15 mouse cellular contexts compared by ENCODE assay signal in genomic region chr1:39758244-39758643, GRCm38 (mm10). TPM values are rescaled to one million over a fixed set of nuclear protein-coding genes. Genes with fewer than 3 reads are reported as not detected.
DNase-seq lines count a peak whose midpoint lies in the region; ATAC-seq and TF ChIP-seq lines count a peak whose summit lies in the region.
"Had no signal": no experiment of that assay in that cellular context is flagged by ENCODE, and none has a peak within 500 bp of the region (broad histone marks: within the 10 kb centered on the region; RNA-seq: fewer than 3 reads in every experiment).

No protein-coding gene starts in this region.

- WGBS in midbrain, postnatal 0 days: 75% methylated on average over 9 of the region's 9 CpGs
- 80% methylated on average over 9 of the region's 9 CpGs for WGBS in midbrain, embryonic 10.5 days
- 71% methylated on average over 9 of the region's 9 CpGs for WGBS in heart, embryonic 10.5 days

- no peaks in the 10 kb centered on the region for H3K36me3 ChIP-seq in midbrain, postnatal 0 days (ENCODE audit: insufficient read depth, low read length)
- no peaks in the 10 kb centered on the region for H3K36me3 ChIP-seq in midbrain, embryonic 10.5 days
- no peaks in the 10 kb centered on the region for H3K36me3 ChIP-seq in heart, embryonic 10.5 days
- H3K36me3 ChIP-seq: embryonic facial prominence, embryonic 12.5 days had no signal

- H3K9ac ChIP-seq in midbrain, postnatal 0 days (replicated peaks; ENCODE audit: low read length, poor library complexity, severe bottlenecking): no peak overlapping the region
- H3K9ac ChIP-seq: embryonic facial prominence, embryonic 12.5 days had no signal

- H3K9me3 ChIP-seq in midbrain, postnatal 0 days (ENCODE audit: low read length): no peaks in the 10 kb centered on the region
- H3K9me3 ChIP-seq in midbrain, embryonic 10.5 days (replicated peaks): no peaks in the 10 kb centered on the region
- H3K9me3 ChIP-seq in heart, embryonic 10.5 days: no peaks in the 10 kb centered on the region
- H3K9me3 ChIP-seq: embryonic facial prominence, embryonic 12.5 days had no signal

- no peak overlapping the region for H3K27ac ChIP-seq in midbrain, postnatal 0 days (ENCODE audit: low read depth, low read length)
- no peak overlapping the region for H3K27ac ChIP-seq in midbrain, embryonic 10.5 days (replicated peaks)
- peak overlapping the region; percentile 39; the same call in 1 of the 2 replicates for H3K27ac ChIP-seq in heart, embryonic 10.5 days
- H3K27ac ChIP-seq: embryonic facial prominence, embryonic 12.5 days; stomach, postnatal 0 days had no signal

- peak; percentile 15 for DNase-seq in midbrain, postnatal 0 days (ENCODE audit: low spot score)
- no peak for DNase-seq in midbrain, embryonic 10.5 days (ENCODE audit: low spot score)
- DNase-seq in heart, embryonic 10.5 days (ENCODE audit: low spot score): no peak
- DNase-seq in kidney, postnatal 36 days: peak; percentile 50 to 52
- DNase-seq in yolk sac, embryonic 10.5 days (ENCODE audit: low spot score): no peak
- DNase-seq in spleen, postnatal 14 days (ENCODE audit: low spot score in 2 of 2): no peak
- no peak for DNase-seq in frontal cortex, postnatal 36 days (ENCODE audit: low spot score in 2 of 2)
- DNase-seq: adrenal gland, adult 8-10 months; cerebellum, adult 2 months; right cerebral cortex, adult 18-20 months had no signal

- no peak for ATAC-seq in midbrain, postnatal 0 days (ENCODE audit: low FRiP score)
- ATAC-seq in CD4-positive, CD25-positive, alpha-beta regulatory T cell, adult 4 months: no peak

- no peaks in the 10 kb centered on the region for H3K27me3 ChIP-seq in midbrain, postnatal 0 days (ENCODE audit: insufficient read depth, low read length)
- 0 out of 2 replicates have a peak, but pooled peaks cover 6% of the 10 kb centered on the region for H3K27me3 ChIP-seq in midbrain, embryonic 10.5 days (ENCODE audit: low read depth, poor library complexity, severe bottlenecking)
- H3K27me3 ChIP-seq in heart, embryonic 10.5 days (ENCODE audit: insufficient read depth, poor library complexity, severe bottlenecking): no peaks in the 10 kb centered on the region
- H3K27me3 ChIP-seq: embryonic facial prominence, embryonic 12.5 days had no signal

- H3K4me2 ChIP-seq in midbrain, postnatal 0 days (ENCODE audit: low read depth, low read length, poor library complexity, severe bottlenecking): no peak overlapping the region
- H3K4me2 ChIP-seq: embryonic facial prominence, embryonic 12.5 days had no signal

- H3K4me1 ChIP-seq in midbrain, postnatal 0 days (ENCODE audit: insufficient read depth, low read length): no peaks in the 10 kb centered on the region
- peaks cover 15% of the 10 kb centered on the region for H3K4me1 ChIP-seq in midbrain, embryonic 10.5 days
- H3K4me1 ChIP-seq in heart, embryonic 10.5 days: peaks cover 57% of the 10 kb centered on the region

- no peak overlapping the region for H3K4me3 ChIP-seq in midbrain, postnatal 0 days (ENCODE audit: low read depth, low read length)
- no peak overlapping the region for H3K4me3 ChIP-seq in midbrain, embryonic 10.5 days
- no peak overlapping the region for H3K4me3 ChIP-seq in heart, embryonic 10.5 days
- H3K4me3 ChIP-seq: embryonic facial prominence, embryonic 12.5 days had no signal

- TF ChIP-seq CTCF in midbrain, postnatal 0 days (IDR thresholded peaks at IDR 0.05): no peak

RNA-seq across cellular contexts. Expression of gene Rfx8, which starts 37.4 kb away (rescaled TPM):
- 0.52 and 0.66 TPM in 2 replicates for total RNA-seq in midbrain, postnatal 0 days (2014; rRNA removed)
- 0.28 and 0.39 TPM in 2 replicates for polyA plus RNA-seq in midbrain, postnatal 0 days (2015; fragmentation: Nextera tagmentation; extraction: Ambion mirVana)
- 0.20 and 0.39 TPM in 2 replicates for polyA plus RNA-seq in midbrain, embryonic 10.5 days (2016; fragmentation: Nextera tagmentation; extraction: Ambion mirVana)
- polyA plus RNA-seq in heart, embryonic 10.5 days (2016; fragmentation: Nextera tagmentation; extraction: Ambion mirVana): 0.73 and 1.4 TPM in 2 replicates
- polyA plus RNA-seq in CD4-positive, CD25-positive, alpha-beta regulatory T cell, adult 4 months (2017; shearing (Covaris generic)): not detected
- polyA plus RNA-seq: intestine, embryonic 14.5 days had no signal

RNA-seq across cellular contexts. Expression of gene Gm3646, which starts 46.9 kb away (rescaled TPM):
- not detected in 2 replicates for total RNA-seq in midbrain, postnatal 0 days (2014; rRNA removed)
- polyA plus RNA-seq in midbrain, postnatal 0 days (2015; fragmentation: Nextera tagmentation; extraction: Ambion mirVana): not detected in 2 replicates
- polyA plus RNA-seq in midbrain, embryonic 10.5 days (2016; fragmentation: Nextera tagmentation; extraction: Ambion mirVana): not detected in 2 replicates
- 0.63 and 1.2 TPM in 2 replicates for polyA plus RNA-seq in heart, embryonic 10.5 days (2016; fragmentation: Nextera tagmentation; extraction: Ambion mirVana)
- not detected for polyA plus RNA-seq in CD4-positive, CD25-positive, alpha-beta regulatory T cell, adult 4 months (2017; shearing (Covaris generic))
- total RNA-seq: adrenal gland, adult 8-10 months; left cerebral cortex, postnatal 36 days had no signal
- polyA plus RNA-seq: cerebellum, adult 2 months; embryonic facial prominence, embryonic 12.5 days; intestine, embryonic 14.5 days had no signal

Comparison
In these comparisons a context has a peak if more than half of its experiments do, and no peak if none do; other contexts are left out.
1. DNase-seq: peak in midbrain, postnatal 0 days (single experiment) and kidney, postnatal 36 days (2 of 2); none in midbrain, embryonic 10.5 days (single experiment), heart, embryonic 10.5 days (single experiment), yolk sac, embryonic 10.5 days (single experiment), spleen, postnatal 14 days (0 of 2) and frontal cortex, postnatal 36 days (0 of 2).